Mouse (Mus musculus) forebrain, embryonic 12.5 days (tissue): ENCODE measurements around the gene Spink4. TPM values are rescaled to one million over a fixed set of nuclear protein-coding genes. Genes with fewer than 3 reads are reported as not detected.

Source experiments
- ATAC-seq: fragments of 200-750 bp; cut with Nextera tagmentation; 2 replicates; pipeline ENCODE4 v1.8.0; 2017; ENCODE audit warnings: moderate TSS enrichment; ENCODE audit not compliant: low FRiP score
- H3K27ac ChIP-seq: fragments of 300-500 bp; sonication (generic); 2 replicates; pipeline ENCODE4 v1.5.1; 2016; ENCODE audit warnings: mild to moderate bottlenecking
- H3K27me3 ChIP-seq: fragments of 300-500 bp; sonication (generic); 2 replicates; pipeline ENCODE4 v1.6.1; 2016; ENCODE audit warnings: mild to moderate bottlenecking
- H3K36me3 ChIP-seq: fragments of 300-500 bp; sonication (generic); replicated peaks from 2 replicates; pipeline ENCODE4 v1.6.1; 2016; ENCODE audit warnings: mild to moderate bottlenecking
- H3K4me1 ChIP-seq: fragments of 300-500 bp; sonication (generic); 2 replicates; pipeline ENCODE4 v1.6.1; 2016
- H3K4me2 ChIP-seq: fragments of 300-500 bp; sonication (generic); 2 replicates; pipeline ENCODE4 v1.6.1; 2016; ENCODE audit warnings: mild to moderate bottlenecking, moderate library complexity
- H3K4me3 ChIP-seq: fragments of 300-500 bp; sonication (generic); replicated peaks from 2 replicates; pipeline ENCODE4 v1.5.1; 2016; ENCODE audit warnings: mild to moderate bottlenecking
- H3K9ac ChIP-seq: fragments of 300-500 bp; sonication (generic); 2 replicates; pipeline ENCODE4 v1.6.1; 2016; ENCODE audit warnings: mild to moderate bottlenecking
- H3K9me3 ChIP-seq: fragments of 300-500 bp; sonication (generic); 2 replicates; pipeline ENCODE4 v1.6.1; 2016
- WGBS: fragments of 180-500 bp; shearing (Covaris S2); methylation state at CpG from one replicate; pipeline ENCODE4 v1.1.7; 2016; 5-methylcytosine and 5-hydroxymethylcytosine counted together
- polyA plus RNA-seq: library from polyadenylated mRNA; unstranded; fragments of >200 nt; fragmentation: Nextera tagmentation; extraction: Ambion mirVana; gene quantifications from 2 replicates; pipeline ENCODE4 v1.2.1, GENCODE M21; 2016

Gene Spink4
- polyA plus RNA-seq, 1 experiment from 2014 or later, result not detected

- H3K27me3 ChIP-seq, result no peaks in the 10 kb centered on the region
- no peak overlapping the region for H3K9ac ChIP-seq
- no peak overlapping the region for H3K4me3 ChIP-seq
- 0 out of 2 replicates have a peak, but pooled peaks cover 6% of the 10 kb centered on the region for H3K9me3 ChIP-seq
- peaks cover 15% of the 10 kb centered on the region for H3K4me1 ChIP-seq
- no peak overlapping the region for H3K27ac ChIP-seq
- peaks cover 72% of the 10 kb centered on the region for H3K36me3 ChIP-seq
- whole genome bisulfite sequencing, result 97% methylated on average over 5 of the region's 5 CpGs
- ATAC-seq, result no peak
- H3K4me2 ChIP-seq, result no peak overlapping the region
Measured at GRCm38 (mm10) chr4:40943651-40944050, 23.8 kb downstream of the Spink4 start.

GRCm38 (mm10) chr4:40946516-40947121, 26.8 kb downstream of the Spink4 start:
- Histone ChIP-seq H3K4me2 (peak overlapping the region; percentile 85), H3K4me1 (peaks cover 24% of the 10 kb centered on the region), H3K9ac (peak overlapping the region; percentile 89; the same call in 1 of the 2 replicates), H3K9me3 (no peaks in the 10 kb centered on the region), H3K27ac (no peak overlapping the region), H3K4me3 (peak overlapping the region; percentile 88), H3K36me3 (peaks cover 49% of the 10 kb centered on the region), H3K27me3 (no peaks in the 10 kb centered on the region)
- 88% methylated on average over 7 of the region's 7 CpGs for WGBS
- ATAC-seq, result no peak

GRCm38 (mm10) chr4:40947565-40948159, 27.8 kb downstream of the Spink4 start:
- Histone ChIP-seq H3K9me3 (no peaks in the 10 kb centered on the region), H3K9ac (peak overlapping the region; percentile 89), H3K4me2 (peak overlapping the region; percentile 85), H3K4me3 (peak overlapping the region; percentile 88), H3K27ac (peak overlapping the region; percentile 87), H3K27me3 (no peaks in the 10 kb centered on the region), H3K4me1 (peaks cover 24% of the 10 kb centered on the region), H3K36me3 (peaks cover 44% of the 10 kb centered on the region)
- ATAC-seq, result no peak
- under 1% methylated on average over 40 of the region's 40 CpGs for whole genome bisulfite sequencing

- Histone ChIP-seq H3K9me3 (no peaks in the 10 kb centered on the region), H3K4me3 (peak within 1 kb of the TSS; percentile 88), H3K36me3 (peaks cover 44% of the 10 kb centered on the region), H3K4me1 (peaks cover 24% of the 10 kb centered on the region), H3K27ac (peak within 1 kb of the TSS; percentile 87), H3K27me3 (no peaks in the 10 kb centered on the region), H3K9ac (peak within 1 kb of the TSS; percentile 89), H3K4me2 (peak within 1 kb of the TSS; percentile 85)
- under 1% methylated on average over 50 of the region's 50 CpGs for WGBS
- peak; percentile 99 for ATAC-seq
Measured at GRCm38 (mm10) chr4:40948160-40948708, 28.4 kb downstream of the Spink4 start, which contains the start of the genes Bag1 and Chmp5. Gene Bag1, minus strand, starts transcription at chr4:40948294. Gene Chmp5, plus strand, starts transcription at chr4:40948407.

- Histone ChIP-seq H3K27me3 (no peaks in the 10 kb centered on the region), H3K36me3 (peaks cover 59% of the 10 kb centered on the region), H3K9ac (no peak overlapping the region), H3K9me3 (no peaks in the 10 kb centered on the region), H3K4me2 (no peak overlapping the region), H3K4me3 (no peak overlapping the region), H3K27ac (no peak overlapping the region), H3K4me1 (peaks cover 9% of the 10 kb centered on the region)
- ATAC-seq, result no peak
- 95% methylated on average over 1 of the region's 1 CpGs for WGBS
Measured at GRCm38 (mm10) chr4:40953521-40953920, 33.7 kb downstream of the Spink4 start.

- H3K4me3 ChIP-seq, result no peak overlapping the region
- H3K4me2 ChIP-seq, result no peak overlapping the region
- no peaks in the 10 kb centered on the region for H3K9me3 ChIP-seq
- H3K27ac ChIP-seq, result no peak overlapping the region
- H3K9ac ChIP-seq, result no peak overlapping the region
- no peaks in the 10 kb centered on the region for H3K27me3 ChIP-seq
- ATAC-seq, result no peak
- no peaks in the 10 kb centered on the region for H3K4me1 ChIP-seq
- H3K36me3 ChIP-seq, result peaks cover 80% of the 10 kb centered on the region
- WGBS, result 93% methylated on average over 6 of the region's 6 CpGs
Measured at GRCm38 (mm10) chr4:40955942-40956341, 36.1 kb downstream of the Spink4 start.

- Histone ChIP-seq H3K4me1 (no peaks in the 10 kb centered on the region), H3K36me3 (peaks cover 72% of the 10 kb centered on the region), H3K27ac (no peak overlapping the region), H3K27me3 (no peaks in the 10 kb centered on the region), H3K4me3 (no peak overlapping the region), H3K9ac (no peak overlapping the region), H3K4me2 (no peak overlapping the region), H3K9me3 (no peaks in the 10 kb centered on the region)
- no peak for ATAC-seq
- WGBS, result 92% methylated on average over 3 of the region's 3 CpGs
Measured at GRCm38 (mm10) chr4:40963536-40963935, 43.7 kb downstream of the Spink4 start.

GRCm38 (mm10) chr4:40969161-40969560, 49.3 kb downstream of the Spink4 start:
- Histone ChIP-seq H3K27ac (no peak overlapping the region), H3K4me3 (no peak overlapping the region), H3K4me2 (no peak overlapping the region), H3K27me3 (no peaks in the 10 kb centered on the region), H3K9ac (0 out of 2 replicates have a peak overlapping the region, but pooled peaks have one; percentile 94), H3K4me1 (peaks cover 19% of the 10 kb centered on the region), H3K36me3 (peaks cover 23% of the 10 kb centered on the region), H3K9me3 (no peaks in the 10 kb centered on the region)
- 82% methylated on average over 4 of the region's 4 CpGs for WGBS
- ATAC-seq, result no peak

GRCm38 (mm10) chr4:40969781-40970591, 50.1 kb downstream of the Spink4 start:
- Histone ChIP-seq H3K4me3 (peak overlapping the region; percentile 97), H3K9ac (peak overlapping the region; percentile 94), H3K27ac (peak overlapping the region; percentile 90), H3K4me1 (peaks cover 19% of the 10 kb centered on the region), H3K4me2 (peak overlapping the region; percentile 76), H3K27me3 (no peaks in the 10 kb centered on the region), H3K36me3 (peaks cover 19% of the 10 kb centered on the region), H3K9me3 (no peaks in the 10 kb centered on the region)
- 11% methylated on average over 13 of the region's 13 CpGs for WGBS
- ATAC-seq, result peak; percentile 25; the same call in 1 of the 2 replicates

- ATAC-seq, result no peak; the same call in 1 of the 2 replicates
- WGBS, result 0% methylated on average over 16 of the region's 16 CpGs
Measured at GRCm38 (mm10) chr4:40970592-40970841, 50.7 kb downstream of the Spink4 start.

GRCm38 (mm10) chr4:40970842-40971701, 51.2 kb downstream of the Spink4 start, which contains the start of gene Nfx1:
Gene Nfx1, plus strand, starts transcription at chr4:40970906.
- Histone ChIP-seq H3K4me3 (peak within 1 kb of the TSS; percentile 97), H3K4me2 (peak within 1 kb of the TSS; percentile 76), H3K36me3 (peaks cover 18% of the 10 kb centered on the region), H3K27ac (peak within 1 kb of the TSS; percentile 90), H3K9ac (peak within 1 kb of the TSS; percentile 94), H3K4me1 (peaks cover 19% of the 10 kb centered on the region), H3K27me3 (no peaks in the 10 kb centered on the region), H3K9me3 (no peaks in the 10 kb centered on the region)
- peak; percentile 97 for ATAC-seq
- WGBS, result under 1% methylated on average over 77 of the region's 85 CpGs

More at GRCm38 (mm10) chr4:40970592-40970841, 50.7 kb downstream of the Spink4 start:
- peak overlapping the region; percentile 76 for H3K4me2 ChIP-seq
- H3K27ac ChIP-seq, result peak overlapping the region; percentile 90
- H3K4me3 ChIP-seq, result peak overlapping the region; percentile 97
- H3K36me3 ChIP-seq, result peaks cover 19% of the 10 kb centered on the region
- H3K9ac ChIP-seq, result peak overlapping the region; percentile 94
- H3K9me3 ChIP-seq, result no peaks in the 10 kb centered on the region
- H3K4me1 ChIP-seq, result peaks cover 19% of the 10 kb centered on the region
- no peaks in the 10 kb centered on the region for H3K27me3 ChIP-seq
